21 mouse cellular contexts compared by ENCODE assay signal in the genomic region with DNA sequence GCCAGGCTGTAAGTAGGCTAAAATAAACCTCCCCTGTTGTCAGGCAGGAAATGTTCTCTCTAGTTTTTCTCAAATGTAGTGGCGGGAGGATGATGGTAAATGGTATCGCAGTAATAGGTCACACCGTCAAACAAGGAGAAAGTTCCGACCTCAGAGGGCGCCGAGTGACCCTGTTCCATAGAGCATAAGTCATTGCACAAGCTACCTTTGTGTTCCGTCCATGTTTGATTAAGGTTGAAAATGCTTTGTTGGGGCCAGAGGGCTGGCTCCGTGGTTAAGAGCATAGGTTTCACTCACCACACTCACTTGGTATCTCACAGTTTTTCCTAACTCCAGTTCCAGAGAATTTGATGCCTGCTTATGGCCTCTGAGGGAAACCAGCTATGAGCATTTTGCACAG.
DNase-seq lines count a peak whose midpoint lies in the region; ATAC-seq and TF ChIP-seq lines count a peak whose summit lies in the region.
"Had no signal": no experiment of that assay in that cellular context is flagged by ENCODE, and none has a peak within 500 bp of the region (broad histone marks: within the 10 kb centered on the region; RNA-seq: fewer than 3 reads in every experiment).

No protein-coding gene starts in this region.

- TF ChIP-seq POLR2A in liver, adult 2 months (IDR thresholded peaks at IDR 0.05; ENCODE audit: extremely low read depth, insufficient read depth, low read length), result no peak

- H3K79me2 ChIP-seq in liver, adult 2 months (ENCODE audit: control insufficient read depth, insufficient read depth, low read length), result no peaks in the 10 kb centered on the region

- H3K27ac ChIP-seq in liver, adult 2 months (replicated peaks; ENCODE audit: insufficient read depth, low read depth, low read length), result no peak overlapping the region
- no peak overlapping the region for H3K27ac ChIP-seq in midbrain, embryonic 11.5 days (ENCODE audit: low read depth, low read length)
- no peak overlapping the region for H3K27ac ChIP-seq in midbrain, embryonic 14.5 days (replicated peaks; ENCODE audit: low read depth, low read length)

- no peaks in the 10 kb centered on the region for H3K27me3 ChIP-seq in liver, adult 2 months (ENCODE audit: control insufficient read depth, insufficient read depth, low read length)
- H3K27me3 ChIP-seq in midbrain, embryonic 11.5 days (ENCODE audit: control insufficient read depth, insufficient read depth, low read length), result no peaks in the 10 kb centered on the region
- no peaks in the 10 kb centered on the region for H3K27me3 ChIP-seq in midbrain, embryonic 14.5 days (ENCODE audit: control insufficient read depth, insufficient read depth, low read length)
- H3K27me3 ChIP-seq: CH12.LX, Patski had no signal

- no peak for DNase-seq in frontal cortex, postnatal 14 days (ENCODE audit: low spot score in 2 of 2)
- peak; percentile 91 for DNase-seq in liver, adult 2 months (ENCODE audit: extremely low read depth, low read depth, low spot score)
- no peak for DNase-seq in liver
- DNase-seq in midbrain, embryonic 11.5 days (ENCODE audit: low spot score, missing footprints), result peak; percentile 68
- DNase-seq in midbrain, embryonic 14.5 days, result no peak
- DNase-seq: adrenal gland, adult 2 months; adrenal gland, adult 8-10 months; adrenal gland, postnatal 10 days; adrenal gland, postnatal 14 days; adrenal gland, postnatal 25 days; adrenal gland, postnatal 36 days; B cell, adult 2 months; cerebellum, adult 11 months; cerebellum, adult 11-12 months; cerebellum, adult 18-20 months had no signal

- 0 out of 2 replicates have a peak, but pooled peaks have one; percentile 13 for ATAC-seq in frontal cortex, adult (ENCODE audit: low TSS enrichment)
- ATAC-seq in midbrain, embryonic 11.5 days (ENCODE audit: low FRiP score), result no peak
- no peak for ATAC-seq in midbrain, embryonic 14.5 days (ENCODE audit: low FRiP score, low TSS enrichment)
- ATAC-seq: activated CD4-positive, CD25-positive, alpha-beta regulatory T cell, adult 4 months; CD4-positive, CD25-positive, alpha-beta regulatory T cell, adult 4 months; Patski had no signal

- H3K4me3 ChIP-seq in liver, adult 2 months (ENCODE audit: insufficient read depth, low read depth, low read length), result no peak overlapping the region
- H3K4me3 ChIP-seq in midbrain, embryonic 11.5 days (ENCODE audit: low read depth, low read length), result no peak overlapping the region
- H3K4me3 ChIP-seq in midbrain, embryonic 14.5 days (replicated peaks; ENCODE audit: low read depth, low read length), result no peak overlapping the region

- no peak for TF ChIP-seq CTCF in liver, adult 2 months (IDR thresholded peaks at IDR 0.05; ENCODE audit: low read depth, low read length)

- no peak overlapping the region for H3K4me2 ChIP-seq in midbrain, embryonic 11.5 days
- no peak overlapping the region for H3K4me2 ChIP-seq in midbrain, embryonic 14.5 days (ENCODE audit: low read length)

- H3K9ac ChIP-seq in liver, adult 2 months (ENCODE audit: low read depth, low read length), result no peak overlapping the region
- no peak overlapping the region for H3K9ac ChIP-seq in midbrain, embryonic 11.5 days (ENCODE audit: low read length)
- H3K9ac ChIP-seq in midbrain, embryonic 14.5 days (replicated peaks; ENCODE audit: low read length), result no peak overlapping the region

- no peaks in the 10 kb centered on the region for H3K4me1 ChIP-seq in liver, adult 2 months (ENCODE audit: control insufficient read depth, insufficient read depth, low read length)
- H3K4me1 ChIP-seq in midbrain, embryonic 11.5 days (ENCODE audit: control insufficient read depth, insufficient read depth, low read length), result no peaks in the 10 kb centered on the region
- no peaks in the 10 kb centered on the region for H3K4me1 ChIP-seq in midbrain, embryonic 14.5 days (ENCODE audit: control insufficient read depth, insufficient read depth, low read length)

- H3K9me3 ChIP-seq in midbrain, embryonic 11.5 days (ENCODE audit: control insufficient read depth, low read length), result no peaks in the 10 kb centered on the region
- H3K9me3 ChIP-seq in midbrain, embryonic 14.5 days (ENCODE audit: control insufficient read depth, low read length), result no peaks in the 10 kb centered on the region

- 43% methylated on average over 8 of the region's 8 CpGs for WGBS in liver, adult 2 months
- WGBS in midbrain, embryonic 11.5 days, result 91% methylated on average over 8 of the region's 8 CpGs
- WGBS in midbrain, embryonic 14.5 days, result 90% methylated on average over 8 of the region's 8 CpGs

- H3K36me3 ChIP-seq in liver, adult 2 months (ENCODE audit: control insufficient read depth, insufficient read depth, low read length), result no peaks in the 10 kb centered on the region
- no peaks in the 10 kb centered on the region for H3K36me3 ChIP-seq in midbrain, embryonic 11.5 days (ENCODE audit: control insufficient read depth, insufficient read depth, low read length)
- H3K36me3 ChIP-seq in midbrain, embryonic 14.5 days (ENCODE audit: control insufficient read depth, insufficient read depth, low read length), result no peaks in the 10 kb centered on the region
- H3K36me3 ChIP-seq: G1E had no signal

Comparison
In these comparisons a context has a peak if more than half of its experiments do, and no peak if none do; other contexts are left out.
1. DNase-seq: peak in liver, adult 2 months (single experiment) and midbrain, embryonic 11.5 days (single experiment); none in frontal cortex, postnatal 14 days (0 of 2), liver (single experiment) and midbrain, embryonic 14.5 days (single experiment).